Mouse (Mus musculus) adipocyte (in vitro differentiated cells): ENCODE measurements around the gene Mrpl42.
A peak's percentile ranks its signal among the peaks of the same experiment; 100 is the strongest.

ENCODE experiments used
- DNase-seq: peaks from one replicate; pipeline ENCODE4 v3.0.0-alpha.2; 2016; ENCODE audit warnings: low spot score

The Mrpl42 gene

GRCm38 (mm10) chr10:95458050-95458806, 43.5 kb downstream of the Mrpl42 start:
- no peak for DNase-seq

GRCm38 (mm10) chr10:95457367-95458049, 44.2 kb downstream of the Mrpl42 start:
- DNase-seq = no peak

GRCm38 (mm10) chr10:95456103-95456502, 45.6 kb downstream of the Mrpl42 start:
- DNase-seq = no peak

- DNase-seq = no peak
These were observed 48.5 kb downstream of the Mrpl42 start for GRCm38 (mm10) chr10:95453282-95453681.

- DNase-seq = no peak
These were observed 52.7 kb downstream of the Mrpl42 start for GRCm38 (mm10) chr10:95449033-95449432.

- no peak for DNase-seq
These were observed 53.8 kb downstream of the Mrpl42 start for GRCm38 (mm10) chr10:95447954-95448353.

- DNase-seq = peak; percentile 93
These were observed 56.4 kb downstream of the Mrpl42 start for GRCm38 (mm10) chr10:95445104-95446056.

- no peak for DNase-seq
These were observed 59.4 kb downstream of the Mrpl42 start for GRCm38 (mm10) chr10:95442334-95442733.

- no peak for DNase-seq
These were observed 61.2 kb downstream of the Mrpl42 start for GRCm38 (mm10) chr10:95440566-95440965.

GRCm38 (mm10) chr10:95439718-95440339, 61.9 kb downstream of the Mrpl42 start:
- no peak for DNase-seq

GRCm38 (mm10) chr10:95438941-95439340, 62.8 kb downstream of the Mrpl42 start:
- DNase-seq = no peak
